Mouse (Mus musculus): ENCODE data around the gene Amz2. TPM values are rescaled to one million over a fixed set of nuclear protein-coding genes. Genes with fewer than 3 reads are reported as not detected.
"Not testable (repeated sequence)": the region's sequence is repeated elsewhere in the genome, so short reads cannot be mapped to it uniquely, and the experiment has no call there.

Amz2 gene
- polyA plus RNA-seq, 1 experiment from 2014 or later, result 46.8 TPM

DNA sequence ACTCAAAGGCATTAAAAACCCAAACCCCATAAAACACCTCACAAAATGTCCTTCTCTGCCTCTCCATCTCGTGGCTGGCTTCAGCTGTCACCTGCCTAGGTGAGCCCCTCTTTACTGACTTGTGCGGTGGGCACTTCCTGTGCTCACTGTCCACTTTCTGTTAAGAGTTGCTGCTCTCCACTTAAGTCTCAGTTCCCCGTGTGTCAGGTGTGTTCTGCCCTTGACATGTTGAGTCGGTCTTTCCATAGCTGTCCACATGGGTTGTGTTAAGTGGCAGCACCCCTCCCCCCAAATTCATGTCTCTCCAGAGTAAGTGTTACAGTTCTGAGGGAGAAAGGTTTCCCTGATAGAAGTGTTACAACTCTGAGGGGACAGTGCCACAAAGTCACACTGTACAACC lies 66.1 kb downstream of the Amz2 start:
- no peak overlapping the region for H3K9ac ChIP-seq (ENCODE audit: low read length)
- no peaks in the 10 kb centered on the region for H3K27me3 ChIP-seq (ENCODE audit: control insufficient read depth, insufficient read depth, low read length)
- no peaks in the 10 kb centered on the region for H3K9me3 ChIP-seq (ENCODE audit: control insufficient read depth, low read length)
- no peak for ATAC-seq (ENCODE audit: low FRiP score)
- 84% methylated on average over 4 of the region's 4 CpGs for WGBS
- H3K36me3 ChIP-seq (ENCODE audit: control insufficient read depth, insufficient read depth, low read length), result no peaks in the 10 kb centered on the region
- peaks cover 13% of the 10 kb centered on the region; the same call in 1 of the 2 replicates for H3K4me1 ChIP-seq (ENCODE audit: control insufficient read depth, insufficient read depth, low read length)
- H3K27ac ChIP-seq (ENCODE audit: low read depth, low read length), result no peak overlapping the region
- DNase-seq (ENCODE audit: low spot score, missing footprints), result no peak
- H3K4me2 ChIP-seq, result no peak overlapping the region
- no peak overlapping the region for H3K4me3 ChIP-seq (ENCODE audit: low read depth, low read length)

DNA sequence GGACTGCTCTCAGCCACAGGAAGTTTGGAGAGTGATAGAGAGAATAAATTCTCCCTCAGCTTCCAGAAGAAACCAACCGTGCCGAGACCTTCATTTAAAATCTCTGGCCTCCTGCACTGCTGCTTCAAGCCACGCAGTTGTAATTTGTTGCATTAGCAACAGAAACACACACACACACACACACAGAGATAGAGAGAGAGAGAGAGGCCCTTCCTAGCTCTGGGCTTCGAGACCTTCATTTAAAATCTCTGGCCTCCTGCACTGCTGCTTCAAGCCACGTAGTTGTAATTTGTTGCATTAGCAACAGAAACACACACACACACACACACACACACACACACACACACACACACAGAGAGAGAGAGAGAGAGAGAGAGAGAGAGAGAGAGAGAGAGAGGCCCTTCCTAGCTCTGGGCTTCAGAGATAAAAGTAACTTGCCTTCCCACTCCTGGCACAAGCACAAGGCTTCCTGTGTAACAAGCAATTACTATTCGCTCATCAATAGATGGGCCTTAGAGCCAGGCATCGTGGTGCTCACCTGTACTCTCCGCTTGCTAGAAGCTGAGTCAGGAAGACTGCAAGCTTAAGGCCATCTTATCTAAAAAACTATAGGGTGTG lies 67.2 kb downstream of the Amz2 start:
- WGBS, result 89% methylated on average over 8 of the region's 8 CpGs

DNA sequence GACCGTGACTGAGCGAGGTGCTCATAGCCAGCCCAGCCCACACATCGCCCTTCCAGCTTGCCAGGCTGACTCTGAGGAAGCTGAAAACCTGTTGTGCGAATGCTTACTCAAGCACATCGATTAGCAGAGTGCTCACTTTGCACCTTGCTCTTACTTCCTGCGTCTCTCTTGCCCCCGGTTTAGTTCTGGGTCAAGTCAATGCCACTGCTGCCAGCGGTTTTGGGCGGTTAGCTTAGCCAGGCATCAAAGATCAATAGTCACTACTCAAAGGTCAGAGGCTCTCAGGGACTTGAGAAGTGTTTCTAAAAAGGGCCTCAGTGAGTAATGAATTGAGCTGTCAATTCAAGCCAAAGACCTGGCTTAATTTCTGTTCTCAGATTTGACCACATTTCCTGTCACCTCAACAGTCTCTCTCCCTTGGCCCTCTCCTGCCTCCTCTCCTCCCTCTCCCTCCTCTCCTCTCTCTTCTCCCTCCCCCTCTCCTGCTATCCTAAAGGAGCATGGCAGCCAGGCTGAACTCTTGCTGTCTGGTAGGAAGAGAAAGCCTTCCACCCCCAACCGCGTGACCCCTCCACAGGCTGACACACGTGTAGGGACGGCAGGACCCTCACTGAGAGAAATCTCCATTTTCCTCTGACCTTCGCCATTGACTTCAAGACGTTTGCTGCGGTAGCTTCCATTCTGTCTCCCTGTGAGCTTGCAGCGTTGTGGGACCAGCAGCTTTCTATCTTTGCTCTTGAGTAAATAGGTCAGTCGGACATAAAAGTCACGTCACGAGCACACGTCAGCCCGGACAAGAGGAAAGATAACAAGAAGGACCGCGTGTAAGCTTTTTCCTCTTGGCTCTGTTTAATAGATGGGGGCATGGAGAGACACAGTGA lies 69.4 kb downstream of the Amz2 start:
- 62% methylated on average over 24 of the region's 24 CpGs for WGBS
- Histone ChIP-seq H3K9ac (ENCODE audit: low read length) (no peak overlapping the region), H3K27ac (ENCODE audit: low read depth, low read length) (no peak overlapping the region), H3K4me2 (no peak overlapping the region), H3K36me3 (ENCODE audit: control insufficient read depth, insufficient read depth, low read length) (no peaks in the 10 kb centered on the region), H3K9me3 (ENCODE audit: control insufficient read depth, low read length) (no peaks in the 10 kb centered on the region), H3K27me3 (ENCODE audit: control insufficient read depth, insufficient read depth, low read length) (no peaks in the 10 kb centered on the region), H3K4me1 (ENCODE audit: control insufficient read depth, insufficient read depth, low read length) (peaks cover 10% of the 10 kb centered on the region; the same call in 1 of the 2 replicates), H3K4me3 (ENCODE audit: low read depth, low read length) (no peak overlapping the region)
- ATAC-seq (ENCODE audit: low FRiP score) (no peak), DNase-seq (ENCODE audit: low spot score, missing footprints) (peak; percentile 85)

More for the DNA sequence above, 67.2 kb downstream of the Amz2 start:
- H3K4me3 ChIP-seq (ENCODE audit: low read depth, low read length); H3K27me3 ChIP-seq (ENCODE audit: control insufficient read depth, insufficient read depth, low read length); H3K36me3 ChIP-seq (ENCODE audit: control insufficient read depth, insufficient read depth, low read length); H3K9me3 ChIP-seq (ENCODE audit: control insufficient read depth, low read length); H3K9ac ChIP-seq (ENCODE audit: low read length); H3K27ac ChIP-seq (ENCODE audit: low read depth, low read length); ATAC-seq (ENCODE audit: low FRiP score); H3K4me2 ChIP-seq: not testable (repeated sequence)
- peaks cover 10% of the 10 kb centered on the region; the same call in 1 of the 2 replicates for H3K4me1 ChIP-seq (ENCODE audit: control insufficient read depth, insufficient read depth, low read length)
- DNase-seq (ENCODE audit: low spot score, missing footprints), result peak; percentile 4

DNA sequence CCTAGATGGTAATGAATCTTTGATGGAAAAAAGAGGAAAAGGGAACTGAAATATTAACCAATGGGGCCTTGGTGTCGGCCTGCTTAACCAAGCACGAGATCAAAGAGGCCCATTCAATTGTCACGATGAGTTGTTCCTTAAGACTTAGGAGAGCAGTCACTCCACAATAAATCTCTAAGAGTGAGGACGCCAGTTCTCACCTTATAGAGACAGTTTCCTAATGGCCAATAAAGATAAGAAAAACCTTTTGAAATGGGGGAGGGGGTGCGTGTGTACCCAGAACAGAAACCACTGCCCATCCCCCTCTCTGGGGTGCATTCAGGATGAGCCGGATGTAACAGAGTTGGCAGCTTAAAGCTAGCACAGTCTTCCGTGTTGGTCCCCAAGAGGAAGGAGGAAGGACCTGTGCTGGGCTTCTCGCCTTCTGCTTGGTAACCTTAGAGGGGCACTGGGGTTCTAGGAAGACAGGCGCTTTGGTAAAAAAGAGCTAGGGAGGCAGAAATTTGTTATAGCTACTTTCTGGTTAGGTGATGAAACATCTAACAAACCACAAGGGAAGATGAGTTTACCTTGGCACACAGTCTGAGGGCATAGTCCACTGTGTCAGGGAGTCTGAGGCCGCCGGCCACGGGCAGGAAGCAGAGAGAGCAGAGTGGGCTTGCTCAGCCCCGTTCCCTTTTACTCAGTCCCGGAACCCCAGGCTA lies 70.2 kb downstream of the Amz2 start:
- Histone ChIP-seq H3K27me3 (ENCODE audit: control insufficient read depth, insufficient read depth, low read length) (no peaks in the 10 kb centered on the region), H3K9me3 (ENCODE audit: control insufficient read depth, low read length) (no peaks in the 10 kb centered on the region), H3K27ac (ENCODE audit: low read depth, low read length) (no peak overlapping the region), H3K4me3 (ENCODE audit: low read depth, low read length) (no peak overlapping the region), H3K4me1 (ENCODE audit: control insufficient read depth, insufficient read depth, low read length) (peaks cover 10% of the 10 kb centered on the region; the same call in 1 of the 2 replicates), H3K36me3 (ENCODE audit: control insufficient read depth, insufficient read depth, low read length) (no peaks in the 10 kb centered on the region), H3K4me2 (no peak overlapping the region), H3K9ac (ENCODE audit: low read length) (no peak overlapping the region)
- DNase-seq (ENCODE audit: low spot score, missing footprints), result peak; percentile 85
- 58% methylated on average over 14 of the region's 14 CpGs for WGBS
- ATAC-seq (ENCODE audit: low FRiP score), result peak; percentile 44; the same call in 1 of the 2 replicates

DNA sequence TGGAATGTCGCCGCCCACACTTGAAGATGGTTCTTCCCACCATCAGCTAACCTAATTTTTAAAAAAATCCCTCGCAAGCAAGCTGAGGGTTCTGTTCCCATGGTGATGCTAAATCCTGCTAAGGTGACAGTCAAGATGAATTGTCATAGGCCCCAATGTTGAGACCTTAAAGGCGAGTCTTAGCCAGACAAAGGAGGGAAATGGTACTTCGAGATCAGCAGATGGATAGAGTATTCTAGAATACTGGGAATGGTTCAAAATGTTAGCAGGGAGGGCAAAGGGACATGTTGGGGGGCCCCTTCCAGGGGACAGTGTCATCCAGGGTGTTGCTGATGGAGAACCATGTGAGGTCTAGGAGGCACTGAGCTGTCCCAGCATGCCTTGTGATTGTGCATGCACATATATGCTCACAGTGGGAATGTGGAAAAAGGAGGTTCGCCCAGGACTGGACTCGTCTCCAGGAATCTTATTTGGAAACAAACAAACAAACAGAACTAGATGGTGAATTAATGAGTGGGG lies 70.8 kb downstream of the Amz2 start:
- no peak for ATAC-seq (ENCODE audit: low FRiP score)
- Histone ChIP-seq H3K4me2 (no peak overlapping the region), H3K9ac (ENCODE audit: low read length) (no peak overlapping the region)

DNA sequence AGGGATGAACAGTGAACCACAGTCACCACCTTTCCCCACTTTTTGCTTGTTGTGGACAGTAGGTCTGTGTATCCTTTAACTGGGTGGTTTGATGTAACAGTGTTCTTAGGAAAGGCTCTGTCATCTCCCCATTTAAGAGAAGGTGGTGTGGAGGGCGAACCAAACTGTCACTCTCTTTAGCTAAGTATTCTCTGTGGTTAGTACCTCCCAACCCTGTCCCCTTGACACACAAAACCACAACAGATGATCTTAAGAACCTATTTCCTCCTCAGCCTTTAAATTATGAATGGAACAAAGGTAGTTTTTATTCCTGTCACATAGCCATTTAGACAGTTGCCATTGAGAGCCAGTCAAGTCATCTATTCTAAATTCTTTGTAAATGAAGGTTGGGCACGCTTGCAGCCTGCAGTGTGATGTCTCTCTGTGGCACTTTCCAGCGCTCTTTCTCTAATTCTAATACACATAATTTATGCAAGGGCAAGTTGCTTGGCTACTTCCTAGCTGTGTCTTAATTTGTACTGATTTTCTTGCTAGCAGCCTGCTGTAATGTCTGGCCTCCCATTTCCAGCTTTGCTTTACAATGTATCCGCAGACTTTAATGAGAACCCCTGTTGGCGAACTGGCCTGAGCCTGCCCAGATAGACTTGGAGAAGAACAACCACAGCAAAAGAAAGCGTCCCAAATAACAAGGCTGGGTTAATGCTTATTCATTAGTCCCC lies 71.4 kb downstream of the Amz2 start:
- ATAC-seq (ENCODE audit: low FRiP score), result no peak
- 70% methylated on average over 6 of the region's 6 CpGs for WGBS

More for the DNA sequence above, 70.8 kb downstream of the Amz2 start:
- H3K27me3 ChIP-seq (ENCODE audit: control insufficient read depth, insufficient read depth, low read length), result no peaks in the 10 kb centered on the region
- no peak overlapping the region for H3K4me3 ChIP-seq (ENCODE audit: low read depth, low read length)
- H3K27ac ChIP-seq (ENCODE audit: low read depth, low read length), result no peak overlapping the region
- DNase-seq (ENCODE audit: low spot score, missing footprints), result peak; percentile 81
- no peaks in the 10 kb centered on the region for H3K9me3 ChIP-seq (ENCODE audit: control insufficient read depth, low read length)
- H3K4me1 ChIP-seq (ENCODE audit: control insufficient read depth, insufficient read depth, low read length), result peaks cover 10% of the 10 kb centered on the region; the same call in 1 of the 2 replicates
- WGBS, result 87% methylated on average over 7 of the region's 7 CpGs
- no peaks in the 10 kb centered on the region for H3K36me3 ChIP-seq (ENCODE audit: control insufficient read depth, insufficient read depth, low read length)

DNA sequence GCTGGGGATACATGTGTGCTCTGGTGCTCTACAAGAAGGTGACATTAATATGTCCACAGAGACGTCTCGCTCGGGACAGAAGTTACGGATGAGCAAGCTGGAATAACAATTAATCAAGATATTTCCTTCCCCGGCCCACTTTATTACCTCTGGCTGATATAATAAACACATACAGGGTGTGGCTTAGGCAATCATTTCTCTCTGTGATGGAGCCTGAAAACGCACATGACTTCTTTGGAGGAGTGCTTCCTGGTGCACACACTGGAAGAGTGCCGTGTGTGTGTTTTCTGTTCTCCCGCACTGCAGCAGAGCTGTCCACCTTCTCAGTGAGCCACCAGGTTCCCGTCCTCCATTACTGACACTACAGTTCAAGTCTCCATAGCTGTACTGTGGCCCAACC lies 72.2 kb downstream of the Amz2 start:
- H3K27me3 ChIP-seq (ENCODE audit: control insufficient read depth, insufficient read depth, low read length), result no peaks in the 10 kb centered on the region
- peaks cover 10% of the 10 kb centered on the region; the same call in 1 of the 2 replicates for H3K4me1 ChIP-seq (ENCODE audit: control insufficient read depth, insufficient read depth, low read length)
- no peaks in the 10 kb centered on the region for H3K9me3 ChIP-seq (ENCODE audit: control insufficient read depth, low read length)
- H3K36me3 ChIP-seq (ENCODE audit: control insufficient read depth, insufficient read depth, low read length), result no peaks in the 10 kb centered on the region
- DNase-seq (ENCODE audit: low spot score, missing footprints), result peak; percentile 59
- no peak overlapping the region for H3K27ac ChIP-seq (ENCODE audit: low read depth, low read length)
- H3K4me3 ChIP-seq (ENCODE audit: low read depth, low read length), result no peak overlapping the region
- ATAC-seq (ENCODE audit: low FRiP score), result no peak
- no peak overlapping the region for H3K4me2 ChIP-seq
- no peak overlapping the region for H3K9ac ChIP-seq (ENCODE audit: low read length)
- WGBS, result 87% methylated on average over 9 of the region's 9 CpGs

More for the DNA sequence above, 71.4 kb downstream of the Amz2 start:
- Histone ChIP-seq H3K4me3 (ENCODE audit: low read depth, low read length) (no peak overlapping the region), H3K4me2 (no peak overlapping the region), H3K36me3 (ENCODE audit: control insufficient read depth, insufficient read depth, low read length) (no peaks in the 10 kb centered on the region), H3K9me3 (ENCODE audit: control insufficient read depth, low read length) (no peaks in the 10 kb centered on the region), H3K4me1 (ENCODE audit: control insufficient read depth, insufficient read depth, low read length) (peaks cover 10% of the 10 kb centered on the region; the same call in 1 of the 2 replicates), H3K27me3 (ENCODE audit: control insufficient read depth, insufficient read depth, low read length) (no peaks in the 10 kb centered on the region), H3K27ac (ENCODE audit: low read depth, low read length) (no peak overlapping the region), H3K9ac (ENCODE audit: low read length) (no peak overlapping the region)
- DNase-seq (ENCODE audit: low spot score, missing footprints), result peak; percentile 81

DNA sequence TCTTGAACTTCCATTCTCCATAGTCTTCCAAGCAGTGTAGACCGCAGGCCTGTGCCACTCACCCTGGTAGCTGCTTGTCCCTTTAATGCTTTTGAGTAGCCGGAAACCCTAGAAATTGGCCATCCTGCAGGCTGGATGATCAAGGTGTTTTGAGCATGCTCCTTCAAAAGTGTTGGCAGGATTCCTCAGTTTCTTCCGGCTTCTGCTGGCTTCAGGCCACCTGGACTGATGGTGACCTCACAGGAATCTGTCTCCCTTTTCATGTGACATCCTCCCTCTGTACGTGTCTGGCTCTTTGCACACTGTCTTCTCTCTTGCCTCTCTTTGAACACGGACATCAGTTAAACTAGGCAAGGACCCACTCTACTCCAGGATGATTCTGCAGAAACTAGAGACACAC lies 74.5 kb downstream of the Amz2 start:
- Histone ChIP-seq H3K27me3 (ENCODE audit: control insufficient read depth, insufficient read depth, low read length) (no peaks in the 10 kb centered on the region), H3K4me1 (ENCODE audit: control insufficient read depth, insufficient read depth, low read length) (peaks cover 7% of the 10 kb centered on the region; the same call in 1 of the 2 replicates), H3K36me3 (ENCODE audit: control insufficient read depth, insufficient read depth, low read length) (no peaks in the 10 kb centered on the region), H3K27ac (ENCODE audit: low read depth, low read length) (no peak overlapping the region), H3K9ac (ENCODE audit: low read length) (no peak overlapping the region), H3K4me2 (no peak overlapping the region), H3K9me3 (ENCODE audit: control insufficient read depth, low read length) (no peaks in the 10 kb centered on the region), H3K4me3 (ENCODE audit: low read depth, low read length) (no peak overlapping the region)
- WGBS, result 93% methylated on average over 5 of the region's 5 CpGs
- no peak for ATAC-seq (ENCODE audit: low FRiP score)
- no peak for DNase-seq (ENCODE audit: low spot score, missing footprints)
